Mouse (Mus musculus) small intestine, adult 2 months (tissue): Measurements from ENCODE around the gene Parm1. TPM values are rescaled to one million over a fixed set of nuclear protein-coding genes. Genes with fewer than 3 reads are reported as not detected.

Source experiments
- H3K27ac ChIP-seq: fragments of 200-500 bp; 2 replicates; pipeline ENCODE4 v1.5.1; 2012; ENCODE audit warnings: low read depth, low read length, control low read depth, inconsistent platforms; ENCODE audit not compliant: insufficient read depth
- H3K27me3 ChIP-seq: fragments of 200-500 bp; 2 replicates; pipeline ENCODE4 v1.6.1; 2012; ENCODE audit warnings: mild to moderate bottlenecking, moderate library complexity, low read length, inconsistent platforms; ENCODE audit not compliant: control insufficient read depth, insufficient read depth
- H3K36me3 ChIP-seq: fragments of 200-500 bp; 2 replicates; pipeline ENCODE4 v1.6.1; 2012; ENCODE audit warnings: mild to moderate bottlenecking, low read length, control low read depth, inconsistent platforms; ENCODE audit not compliant: control insufficient read depth, insufficient read depth
- H3K4me1 ChIP-seq: fragments of 200-500 bp; 2 replicates; pipeline ENCODE4 v1.6.1; 2012; ENCODE audit warnings: low read length, inconsistent platforms, mixed read lengths; ENCODE audit not compliant: control insufficient read depth, insufficient read depth, insufficient read length
- H3K4me3 ChIP-seq: fragments of 200-500 bp; 2 replicates; pipeline ENCODE4 v1.5.1; 2012; ENCODE audit warnings: low read depth, mild to moderate bottlenecking, control low read depth, inconsistent platforms, low read length, moderate library complexity
- CTCF ChIP-seq: fragments of 200-500 bp; IDR thresholded peaks from 2 replicates; pipeline ENCODE4 v1.5.1; 2012; ENCODE audit warnings: low read depth, mild to moderate bottlenecking, control low read depth, inconsistent platforms, low read length, moderate library complexity, mixed read lengths; ENCODE audit not compliant: insufficient replicate concordance, insufficient read length; ENCODE audit errors: extremely low read depth
- POLR2A ChIP-seq: fragments of 200-500 bp; IDR thresholded peaks from 2 replicates; pipeline ENCODE4 v1.6.1; 2012; ENCODE audit warnings: low read depth, mild to moderate bottlenecking, control low read depth, inconsistent platforms, low read length, moderate library complexity
- WGBS: fragments of 180-500 bp; shearing (Covaris S2); methylation state at CpG from one replicate; pipeline ENCODE4 v1.1.7; 2018; 5-methylcytosine and 5-hydroxymethylcytosine counted together
- polyA plus RNA-seq: library from polyadenylated mRNA; depleted of rRNA; stranded (reverse); fragments of >200 nt; gene quantifications from 2 replicates; pipeline ENCODE4 v1.2.3, GENCODE M21; 2012

Gene Parm1
- polyA plus RNA-seq, 1 experiment, result 5.9 TPM

DNA sequence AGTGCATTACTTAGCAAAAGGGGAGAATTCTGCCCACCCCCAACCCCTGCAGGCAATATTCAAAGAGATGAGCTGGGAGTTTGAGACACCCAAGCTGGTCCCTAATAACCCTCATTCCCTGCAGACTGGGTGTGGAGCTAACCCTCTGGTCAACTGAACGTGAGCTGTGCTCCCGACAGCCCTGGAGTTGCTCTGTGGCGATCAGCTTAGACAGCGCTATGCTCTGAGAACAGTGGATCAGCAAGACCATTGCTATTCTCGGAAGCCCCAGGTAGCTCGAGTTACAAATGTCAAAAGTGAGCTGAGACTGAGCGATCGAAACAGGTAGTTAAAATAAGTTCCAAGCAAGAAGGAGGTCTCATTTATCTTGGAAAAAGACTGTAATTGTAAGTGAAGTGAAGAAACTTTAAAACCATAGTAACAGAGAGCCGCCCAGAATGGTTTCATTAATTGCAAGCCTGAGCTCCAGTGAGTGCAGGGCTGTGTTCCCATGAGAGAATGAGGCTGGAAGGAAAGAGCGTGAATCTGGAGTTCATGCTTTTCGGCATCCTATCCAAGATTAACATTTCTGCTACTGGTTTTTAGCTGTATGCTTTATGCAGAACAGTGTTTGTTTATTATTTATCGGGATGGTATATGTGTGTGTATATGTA is 86.5 kb downstream of the Parm1 start:
- peaks cover 9% of the 10 kb centered on the region; the same call in 1 of the 2 replicates for H3K4me1 ChIP-seq
- 86% methylated on average over 12 of the region's 12 CpGs for WGBS

DNA sequence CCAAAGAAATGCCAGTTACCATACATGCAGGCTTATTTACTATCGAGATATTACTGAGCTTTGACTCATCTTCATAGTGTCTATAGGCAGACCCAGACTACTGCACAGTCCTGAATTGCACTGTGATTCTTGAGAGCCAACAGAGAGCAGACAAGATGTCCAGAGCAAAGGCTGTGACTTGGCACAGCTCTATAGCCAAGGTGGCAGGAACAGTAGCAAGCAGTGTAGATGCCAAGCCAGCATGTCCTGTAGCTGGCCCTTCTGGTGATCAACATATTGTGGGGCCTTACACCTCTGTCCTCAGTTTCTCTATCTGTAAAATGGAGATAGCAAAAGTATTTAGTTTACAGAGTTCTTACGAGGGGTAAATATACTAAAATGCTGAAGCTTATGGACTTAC is 89.8 kb downstream of the Parm1 start:
- no peak overlapping the region for H3K4me3 ChIP-seq
- peaks cover 18% of the 10 kb centered on the region for H3K4me1 ChIP-seq
- H3K27ac ChIP-seq, result no peak overlapping the region
- H3K36me3 ChIP-seq, result no peaks in the 10 kb centered on the region
- 85% methylated on average over 2 of the region's 2 CpGs for WGBS
- TF ChIP-seq CTCF (no peak), POLR2A (no peak)
- H3K27me3 ChIP-seq, result no peaks in the 10 kb centered on the region

More for the DNA sequence above, 86.5 kb downstream of the Parm1 start:
- no peak for TF ChIP-seq POLR2A
- no peak for TF ChIP-seq CTCF
- Histone ChIP-seq H3K36me3 (no peaks in the 10 kb centered on the region), H3K27ac (no peak overlapping the region), H3K27me3 (no peaks in the 10 kb centered on the region), H3K4me3 (no peak overlapping the region)

- WGBS, result 24% methylated on average over 7 of the region's 7 CpGs
- Histone ChIP-seq H3K4me3 (no peak overlapping the region), H3K36me3 (no peaks in the 10 kb centered on the region), H3K27me3 (no peaks in the 10 kb centered on the region), H3K4me1 (peaks cover 18% of the 10 kb centered on the region), H3K27ac (peak overlapping the region; percentile 21; the same call in 1 of the 2 replicates)
- TF ChIP-seq POLR2A (no peak), CTCF (no peak)
Observed at GRCm38 (mm10) chr5:91607841-91608240, 90.4 kb downstream of the Parm1 start.

GRCm38 (mm10) chr5:91609041-91609440 is 91.6 kb downstream of the Parm1 start:
- no peak overlapping the region for H3K4me3 ChIP-seq
- no peaks in the 10 kb centered on the region for H3K36me3 ChIP-seq
- TF ChIP-seq CTCF (no peak), POLR2A (no peak)
- peak overlapping the region; percentile 67 for H3K27ac ChIP-seq
- 29% methylated on average over 4 of the region's 4 CpGs for WGBS
- no peaks in the 10 kb centered on the region for H3K27me3 ChIP-seq
- H3K4me1 ChIP-seq, result peaks cover 18% of the 10 kb centered on the region

GRCm38 (mm10) chr5:91609511-91610300 is 92.3 kb downstream of the Parm1 start:
- no peak overlapping the region for H3K4me3 ChIP-seq
- no peaks in the 10 kb centered on the region for H3K27me3 ChIP-seq
- peaks cover 18% of the 10 kb centered on the region for H3K4me1 ChIP-seq
- TF ChIP-seq POLR2A (no peak), CTCF (no peak)
- H3K36me3 ChIP-seq, result no peaks in the 10 kb centered on the region
- 28% methylated on average over 3 of the region's 3 CpGs for WGBS
- H3K27ac ChIP-seq, result peak overlapping the region; percentile 67

DNA sequence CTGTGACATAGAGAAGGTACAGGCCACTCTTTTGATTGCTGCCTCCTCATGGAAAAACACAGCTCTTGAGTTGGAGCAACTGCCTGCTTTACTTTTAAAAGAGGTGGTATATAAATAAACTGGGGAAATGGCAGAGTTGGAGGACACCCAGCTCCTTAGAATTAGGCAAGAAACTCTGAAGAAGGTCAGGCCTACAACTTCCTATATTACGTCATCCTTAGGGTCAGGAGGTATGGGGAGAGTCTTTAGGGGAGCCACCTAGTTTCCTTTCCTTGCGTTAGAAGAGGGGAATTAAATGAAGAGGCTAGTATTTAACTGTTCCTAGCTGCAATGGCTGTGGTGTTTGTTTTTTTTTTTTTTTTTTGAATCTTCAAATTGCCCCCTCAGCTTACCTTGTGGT is 93.1 kb downstream of the Parm1 start:
- Histone ChIP-seq H3K4me3 (no peak overlapping the region), H3K4me1 (peaks cover 18% of the 10 kb centered on the region), H3K36me3 (no peaks in the 10 kb centered on the region), H3K27me3 (no peaks in the 10 kb centered on the region), H3K27ac (no peak overlapping the region)
- TF ChIP-seq POLR2A, result no peak
- TF ChIP-seq CTCF, result no peak
- whole genome bisulfite sequencing, result 73% methylated on average over 2 of the region's 2 CpGs

DNA sequence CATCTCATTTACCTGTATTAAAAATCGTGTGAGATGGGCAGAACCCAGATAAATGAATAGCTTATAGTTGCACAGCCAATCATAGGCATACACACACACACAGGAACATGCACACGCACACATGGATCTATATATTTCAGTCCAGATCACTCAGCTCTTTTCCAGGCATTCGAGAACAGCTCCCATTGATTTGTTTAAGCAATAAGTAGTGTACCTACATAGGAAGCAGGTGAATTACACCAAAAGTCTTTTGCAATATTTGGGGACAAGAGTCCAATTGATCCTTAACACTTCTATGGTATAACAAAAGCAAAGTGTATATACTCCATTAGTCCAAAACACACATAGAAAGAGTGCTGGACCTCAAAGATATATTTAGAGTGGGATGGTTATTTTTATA is 94.2 kb downstream of the Parm1 start:
- Histone ChIP-seq H3K36me3 (no peaks in the 10 kb centered on the region), H3K4me3 (no peak overlapping the region), H3K27me3 (no peaks in the 10 kb centered on the region), H3K27ac (no peak overlapping the region), H3K4me1 (peaks cover 20% of the 10 kb centered on the region)
- WGBS, result 77% methylated on average over 3 of the region's 3 CpGs
- TF ChIP-seq CTCF, result no peak
- no peak for TF ChIP-seq POLR2A
